Mouse (Mus musculus) ovary, postnatal 10 days (tissue): ENCODE measurements around the gene Mfsd7a.
"Not testable (repeated sequence)": the region's sequence is repeated elsewhere in the genome, so short reads cannot be mapped to it uniquely, and the experiment has no call there.

Experiments
- DNase-seq: peaks from one replicate; pipeline ENCODE4 v3.0.0; 2022; ENCODE audit warnings: low spot score

The Mfsd7a gene

DNA sequence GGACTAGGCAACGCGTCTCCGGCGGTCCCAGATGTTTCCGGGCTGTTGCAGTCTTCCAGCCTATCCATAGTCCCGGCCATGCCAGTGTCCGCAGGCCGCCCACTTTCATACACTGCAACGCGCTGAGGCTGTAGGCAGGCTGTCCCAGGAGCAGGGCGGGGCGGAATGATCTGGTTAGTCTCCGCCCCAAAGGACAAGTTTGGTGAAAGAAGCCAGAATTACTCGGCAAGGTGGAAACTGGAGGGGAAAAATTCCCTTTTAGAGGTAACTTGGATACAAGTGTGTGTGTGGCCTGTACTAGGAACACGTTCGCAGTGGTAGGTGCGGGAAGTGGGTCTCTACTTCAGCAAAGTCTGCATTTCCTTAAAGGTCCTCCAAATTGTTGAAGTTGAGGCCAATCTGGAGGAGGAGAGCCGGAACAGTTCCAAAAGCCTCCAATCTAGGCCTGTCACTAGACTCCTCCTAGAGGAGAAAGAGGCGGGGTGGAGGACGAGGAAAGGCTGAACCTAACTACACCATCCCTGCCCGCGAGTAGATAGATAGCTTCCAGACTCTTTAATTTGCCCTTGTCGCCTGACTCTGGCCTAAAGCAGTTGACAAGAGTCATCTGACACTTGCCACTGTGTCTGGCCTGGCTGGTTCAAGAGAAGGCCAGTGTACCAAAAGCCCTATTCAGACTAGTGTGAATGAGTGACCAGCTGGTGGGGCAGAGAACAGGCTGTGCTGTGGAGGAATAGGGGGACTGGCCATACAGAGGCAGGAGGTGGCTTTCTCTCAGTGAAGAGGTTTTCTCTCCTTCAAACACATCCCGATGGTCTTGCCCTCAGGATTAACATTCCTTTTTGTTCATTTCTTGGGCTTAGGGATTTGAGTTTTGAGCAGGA, at the start of gene Mfsd7a:
TSS of gene Mfsd7a (minus strand) at position 107 of the 884 bp plus-strand sequence.
- DNase-seq, result peak; percentile 41

DNA sequence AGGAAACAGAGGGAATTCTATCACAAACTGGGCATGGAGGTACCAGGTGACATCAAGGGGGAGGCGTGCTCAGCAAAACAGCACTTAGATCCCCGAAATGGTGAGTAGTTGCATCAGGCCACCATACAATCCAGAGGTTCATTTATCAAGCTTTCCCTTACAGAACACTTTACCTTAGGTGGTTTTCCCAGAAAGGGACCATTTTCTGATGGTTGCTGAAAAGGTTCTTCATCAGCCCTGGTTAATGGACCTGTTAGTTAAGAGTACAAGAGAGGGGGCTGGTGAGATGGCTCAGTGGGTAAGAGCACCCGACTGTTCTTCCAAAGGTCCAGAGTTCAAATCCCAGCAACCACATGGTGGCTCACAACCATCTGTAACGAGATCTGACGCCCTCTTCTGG, 37.5 kb upstream of the Mfsd7a start:
- not testable (repeated sequence) for DNase-seq

GRCm38 (mm10) chr5:108485239-108485638, 36.5 kb upstream of the Mfsd7a start:
- DNase-seq, result no peak

DNA sequence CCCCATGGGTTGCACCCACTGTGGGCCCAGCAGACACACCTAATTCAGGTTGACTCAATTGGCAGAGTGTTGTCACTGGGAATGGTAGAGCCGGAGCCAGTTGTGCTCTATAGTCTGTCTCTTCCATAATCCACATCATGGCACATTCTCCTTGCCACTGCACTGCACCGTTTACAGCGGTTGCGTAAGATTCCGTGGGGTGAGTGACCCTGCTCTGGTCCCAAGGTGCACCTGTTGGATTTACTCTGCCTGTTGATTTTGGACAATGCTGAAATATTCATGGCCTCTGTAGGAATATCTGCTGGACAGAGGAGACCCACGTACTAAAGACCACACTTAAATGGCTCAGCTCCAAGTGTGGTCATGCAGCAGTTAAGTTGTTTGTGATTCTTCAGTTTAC, 34.3 kb upstream of the Mfsd7a start:
- no peak for DNase-seq

DNA sequence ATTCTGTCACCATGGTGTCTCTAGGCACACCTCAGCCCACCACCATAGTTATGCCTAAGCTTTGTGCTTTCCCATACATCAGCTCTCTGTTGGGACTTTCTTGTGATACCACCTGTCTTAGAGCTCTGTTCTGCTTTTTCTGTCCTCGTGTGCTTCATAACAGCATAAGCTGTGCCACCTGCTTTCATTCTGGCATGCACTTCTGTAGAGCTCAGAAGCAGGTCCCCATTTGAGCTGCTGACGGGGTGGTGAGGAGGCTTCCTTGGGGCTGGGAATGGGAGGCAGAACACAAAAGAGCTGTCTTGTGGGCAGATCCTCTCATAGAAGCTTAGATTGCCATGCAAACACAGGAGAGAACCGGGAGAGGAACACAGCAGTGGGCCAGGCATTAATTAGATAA, 27.3 kb upstream of the Mfsd7a start:
- DNase-seq, result no peak

DNA sequence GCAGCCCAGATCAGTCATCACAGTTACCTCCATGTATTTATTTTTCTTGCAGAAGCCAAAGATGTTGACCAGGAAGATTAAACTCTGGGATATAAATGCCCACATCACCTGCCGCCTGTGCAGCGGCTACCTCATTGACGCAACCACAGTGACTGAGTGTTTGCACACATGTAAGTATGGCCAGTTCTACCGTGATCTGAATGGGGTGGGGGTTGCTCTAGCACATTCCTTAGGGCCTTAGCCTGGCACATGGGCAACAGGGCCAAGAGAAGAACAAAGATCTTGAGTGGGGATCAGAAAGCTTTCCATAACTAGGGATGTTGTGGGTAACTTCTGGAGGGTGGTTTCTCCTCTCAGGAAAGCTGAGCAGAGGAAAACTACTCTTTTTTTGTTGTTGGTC, 25.0 kb upstream of the Mfsd7a start:
- DNase-seq, result no peak

GRCm38 (mm10) chr5:108469617-108470016, 20.9 kb upstream of the Mfsd7a start:
- DNase-seq, result no peak

DNA sequence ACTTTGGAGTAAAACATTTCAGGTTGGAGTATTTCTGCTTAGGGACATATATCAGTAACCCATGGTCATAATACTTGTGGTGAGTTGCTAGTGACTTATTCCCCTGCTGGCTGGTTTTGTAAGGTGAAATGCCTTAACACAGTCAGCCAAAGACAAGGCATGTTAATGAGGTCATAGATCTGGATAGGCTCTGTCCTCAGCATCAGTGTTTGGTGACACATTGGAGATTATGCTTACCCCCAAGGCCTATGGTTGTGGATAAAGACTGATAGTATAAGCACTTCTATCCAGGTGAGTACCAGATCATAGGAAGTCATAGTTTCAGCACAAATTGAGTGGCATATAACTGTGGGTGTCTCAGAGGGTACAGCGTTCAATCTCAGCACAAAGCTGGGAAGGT, 18.0 kb upstream of the Mfsd7a start:
- DNase-seq, result no peak

GRCm38 (mm10) chr5:108465131-108465891, 16.6 kb upstream of the Mfsd7a start:
- no peak for DNase-seq

GRCm38 (mm10) chr5:108462446-108462845, 13.8 kb upstream of the Mfsd7a start:
- no peak for DNase-seq

- DNase-seq, result peak; percentile 91
Measured at GRCm38 (mm10) chr5:108461082-108462065, 12.7 kb upstream of the Mfsd7a start, which contains the start of gene Pcgf3. Gene Pcgf3, plus strand, starts transcription at chr5:108461232.

- no peak for DNase-seq
Measured at GRCm38 (mm10) chr5:108460461-108460860, 11.8 kb upstream of the Mfsd7a start.

GRCm38 (mm10) chr5:108458706-108459105, 10.0 kb upstream of the Mfsd7a start:
- DNase-seq, result no peak

- DNase-seq, result no peak
Measured at GRCm38 (mm10) chr5:108454094-108454493, 5.4 kb upstream of the Mfsd7a start.

- no peak for DNase-seq
Measured at GRCm38 (mm10) chr5:108452422-108452821, 3.7 kb upstream of the Mfsd7a start.

- DNase-seq, result no peak
Measured at GRCm38 (mm10) chr5:108451611-108452010, 2.9 kb upstream of the Mfsd7a start.

DNA sequence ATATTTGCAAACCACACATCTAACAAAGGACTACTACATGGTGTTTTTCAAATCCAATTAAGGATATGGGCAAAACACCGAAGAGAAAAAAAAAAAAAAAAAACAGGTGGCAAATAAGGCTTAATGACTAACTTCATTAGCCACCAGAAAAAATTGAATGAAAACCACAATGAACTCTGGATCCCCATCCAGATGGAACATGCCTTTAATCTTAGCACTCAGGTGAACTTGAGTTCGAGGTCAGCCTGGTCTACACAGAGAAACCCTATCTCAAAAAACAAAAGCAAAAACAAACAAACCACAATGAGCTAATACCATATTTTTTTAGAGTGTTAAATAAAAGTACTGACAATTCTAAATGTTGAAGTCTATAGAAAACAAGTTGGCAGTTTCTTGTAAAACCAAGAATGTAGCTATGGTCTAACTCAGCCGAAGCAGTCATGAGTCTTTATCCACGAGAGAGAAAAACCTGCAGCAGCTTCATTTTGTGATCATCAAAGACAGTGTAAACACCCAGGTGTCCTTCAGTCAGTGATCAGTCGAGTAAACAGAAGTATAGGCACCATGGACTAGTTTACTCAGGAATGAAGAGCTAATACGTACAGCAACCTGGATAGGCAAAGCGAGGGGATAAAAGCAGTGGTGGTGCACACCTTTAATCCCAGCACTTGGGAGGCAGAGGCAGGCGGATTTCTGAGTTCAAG, 2.3 kb upstream of the Mfsd7a start:
- DNase-seq, result no peak

- DNase-seq, result no peak
Measured at GRCm38 (mm10) chr5:108447857-108448256, 834 bp downstream of the Mfsd7a start.

DNA sequence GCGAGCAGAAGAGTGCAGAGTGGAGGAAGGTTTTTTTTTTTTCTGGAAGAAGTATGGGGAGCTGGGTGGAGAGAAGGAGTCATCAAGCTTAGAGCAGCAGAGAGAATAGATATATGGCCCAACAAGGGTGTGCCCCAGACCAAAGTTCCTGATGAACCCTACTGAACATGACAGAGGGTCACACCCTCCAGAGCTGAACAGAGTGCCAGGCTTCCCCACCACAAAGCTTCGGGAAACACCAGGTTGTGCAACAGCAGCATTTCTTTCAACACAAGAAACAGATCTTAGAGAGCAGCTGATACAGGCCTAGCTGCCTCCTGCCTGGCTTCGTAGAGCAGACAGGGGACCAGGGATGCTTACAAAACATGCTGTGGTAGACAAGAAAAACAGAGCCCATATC, 1.7 kb downstream of the Mfsd7a start:
- DNase-seq, result no peak

DNA sequence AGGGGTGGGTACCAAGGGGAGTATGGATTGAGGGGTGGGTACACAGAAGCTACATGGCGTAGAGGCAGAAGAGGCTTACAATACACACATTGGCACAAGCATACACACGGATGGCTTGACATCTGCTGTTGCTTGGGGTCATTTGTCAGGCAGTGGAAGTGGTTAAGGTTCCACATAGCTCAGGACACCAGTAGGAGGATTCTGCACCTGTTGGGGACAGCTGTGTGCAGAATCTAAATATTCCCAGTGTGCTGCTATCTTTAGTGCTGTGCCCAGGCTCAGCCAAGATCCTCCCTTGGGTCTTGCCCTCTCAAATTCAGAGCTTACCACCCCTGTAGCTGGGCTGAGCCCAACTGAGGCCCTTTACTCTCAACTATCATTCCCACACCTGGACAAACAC, 12.6 kb downstream of the Mfsd7a start:
- DNase-seq, result no peak
